Mouse (Mus musculus) left cerebral cortex, postnatal 25 days (tissue): ENCODE measurements around the gene Stxbp3. TPM values are rescaled to one million over a fixed set of nuclear protein-coding genes. Genes with fewer than 3 reads are reported as not detected.

ENCODE experiments used
- DNase-seq, 2 experiments: peaks; one replicate each; pipeline ENCODE4 v3.0.0; 2022; ENCODE audit warnings: low spot score in 2 of 2, mixed read lengths in 1 of 2
- intact Hi-C: fragments of 180-260 bp; cut with DNase I; formaldehyde crosslinking; loops from one replicate; pipeline ENCODE4 v1.15.1; 2025
- total RNA-seq, 2 experiments: library from RNA; stranded (reverse); gene quantifications; 2 replicates each; pipeline ENCODE4 v1.2.3; 2021

Gene Stxbp3
- total RNA-seq, 2 experiments from 2014 or later: 20.8 to 24.5 TPM

DNA sequence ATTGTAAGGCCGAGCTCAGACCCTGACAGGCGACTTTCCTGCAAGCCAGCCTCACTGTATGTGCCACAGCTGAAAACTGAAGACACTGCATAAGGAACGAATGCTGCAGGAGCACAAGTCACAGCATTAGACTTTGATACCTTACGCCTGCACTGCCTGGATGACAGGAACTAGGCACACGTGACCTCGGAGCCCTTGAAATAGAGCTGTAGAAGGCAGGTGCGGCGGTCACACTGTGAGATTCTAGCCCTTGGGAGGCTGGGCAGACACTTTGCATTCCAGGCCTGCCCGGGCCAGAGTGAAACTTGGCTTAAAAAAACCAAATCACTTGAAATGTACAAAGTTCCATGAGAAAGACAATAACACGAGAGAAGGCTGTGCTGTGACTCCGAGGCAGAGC is 9.8 kb downstream of the Stxbp3 start:
- DNase-seq: no peak
- intact Hi-C loops: no loop called here

- no peak for DNase-seq
- intact Hi-C loops: no loop called here
Observed at GRCm38 (mm10) chr3:108815631-108816030, 24.7 kb downstream of the Stxbp3 start.

DNA sequence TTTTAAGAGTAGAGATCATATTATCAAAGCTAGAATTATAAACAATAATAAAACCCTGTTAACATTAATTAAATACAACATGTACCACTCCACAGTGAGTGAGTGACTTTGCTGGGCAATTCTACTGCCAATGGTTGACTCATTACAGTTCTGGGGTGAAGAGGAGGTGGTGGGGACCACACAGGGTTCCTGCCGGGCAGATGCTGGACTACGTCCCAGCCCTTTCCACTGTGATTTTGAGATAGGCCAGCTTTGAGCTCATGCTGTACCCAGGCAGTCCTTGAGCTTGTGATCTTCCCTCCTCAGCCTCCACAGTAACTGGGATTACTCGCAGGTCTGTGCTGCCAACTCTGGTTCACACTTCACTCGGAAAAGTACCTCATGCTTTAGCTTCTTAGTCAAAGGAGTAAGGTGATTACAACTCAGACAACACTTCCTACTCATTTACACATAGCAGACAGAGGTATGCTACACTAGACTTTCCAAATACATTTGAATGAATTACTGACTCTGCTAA is 29.5 kb downstream of the Stxbp3 start:
- intact Hi-C loops: no loop called here
- no peak for DNase-seq

DNA sequence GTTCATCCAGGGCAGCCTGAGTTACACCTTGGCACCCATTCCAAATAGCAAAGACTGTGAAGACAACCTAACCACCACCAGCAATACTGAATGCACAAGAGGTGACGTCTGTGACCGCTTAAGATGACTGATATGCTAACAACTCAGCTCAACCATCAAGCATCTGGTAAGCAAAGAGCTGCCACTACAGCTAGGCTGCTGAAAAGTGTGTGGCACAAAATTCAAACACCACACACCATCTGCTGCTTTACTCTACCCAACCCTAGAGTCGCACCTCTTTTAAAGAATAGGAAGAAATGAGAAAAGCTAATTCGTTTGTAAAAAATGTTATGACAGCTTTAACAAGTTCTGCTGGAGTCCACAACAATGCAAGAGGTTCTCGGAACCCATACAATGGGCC is 34.7 kb downstream of the Stxbp3 start:
- DNase-seq: peak in 1 of 2 experiments; percentile 68
- intact Hi-C loops: no loop called here

- no peak for DNase-seq
- intact Hi-C loops: no loop called here
Observed at GRCm38 (mm10) chr3:108798375-108798774, 42.0 kb downstream of the Stxbp3 start.

DNA sequence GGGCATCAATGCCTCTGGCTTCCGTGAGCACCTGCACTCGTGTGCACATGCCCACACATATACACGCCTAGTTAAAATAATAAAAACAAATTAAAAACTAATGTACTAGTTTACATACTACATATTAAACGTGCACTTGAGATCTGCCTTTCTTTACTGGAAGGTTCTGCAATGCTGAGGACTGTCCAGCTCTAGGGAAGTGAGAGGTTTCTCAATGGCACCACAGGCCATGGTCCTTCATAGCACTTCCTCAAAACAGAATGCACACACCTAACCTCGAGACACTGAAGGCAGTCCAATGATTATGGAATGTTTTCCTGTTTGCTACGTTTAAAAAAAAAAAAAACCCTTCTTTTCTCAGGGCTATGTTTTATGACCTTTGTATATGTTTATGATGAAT is 42.6 kb downstream of the Stxbp3 start:
- no peak for DNase-seq
- intact Hi-C loops: no loop called here

- no peak for DNase-seq
Observed at GRCm38 (mm10) chr3:108796386-108796785, 43.9 kb downstream of the Stxbp3 start.

DNA sequence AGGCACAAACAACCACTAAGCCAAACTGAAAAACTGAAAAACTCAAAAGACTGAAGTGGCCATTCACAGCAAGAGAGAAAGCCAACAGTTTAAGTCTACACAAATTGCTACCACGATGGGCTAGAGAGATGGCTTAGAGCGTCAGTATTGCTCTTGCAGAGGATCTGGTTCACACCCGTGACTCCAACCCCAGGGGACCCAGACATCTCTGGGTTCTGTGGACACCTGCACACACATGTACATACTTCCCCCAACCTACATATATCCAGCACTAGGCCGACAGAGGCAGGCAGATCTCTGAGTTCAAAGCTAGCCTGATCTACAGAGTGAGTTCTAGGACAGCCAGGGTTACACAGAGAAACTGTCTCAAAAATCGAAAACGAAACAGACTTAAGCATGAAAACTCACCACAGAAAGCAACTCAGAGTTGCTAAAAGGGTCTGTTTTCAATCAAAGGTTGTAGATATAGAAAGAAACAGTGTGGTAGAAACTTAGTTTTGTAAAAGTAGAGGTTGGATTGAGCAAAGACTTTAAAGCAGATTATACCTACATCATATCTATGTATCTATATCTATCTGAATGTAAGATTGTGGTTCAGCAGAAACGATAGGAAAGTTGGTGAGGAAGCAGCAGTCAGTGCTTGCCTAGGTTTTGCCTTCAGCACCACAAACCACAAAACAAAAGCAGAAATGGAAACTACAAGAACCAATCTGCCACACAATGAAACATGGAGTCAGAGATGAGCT is 44.6 kb downstream of the Stxbp3 start:
- no peak for DNase-seq
- intact Hi-C loops: no loop called here

More at GRCm38 (mm10) chr3:108796386-108796785, 43.9 kb downstream of the Stxbp3 start:
- intact Hi-C loops: no loop called here

- intact Hi-C loops: no loop called here
- DNase-seq: no peak
Observed at GRCm38 (mm10) chr3:108794780-108795179, 45.5 kb downstream of the Stxbp3 start.

DNA sequence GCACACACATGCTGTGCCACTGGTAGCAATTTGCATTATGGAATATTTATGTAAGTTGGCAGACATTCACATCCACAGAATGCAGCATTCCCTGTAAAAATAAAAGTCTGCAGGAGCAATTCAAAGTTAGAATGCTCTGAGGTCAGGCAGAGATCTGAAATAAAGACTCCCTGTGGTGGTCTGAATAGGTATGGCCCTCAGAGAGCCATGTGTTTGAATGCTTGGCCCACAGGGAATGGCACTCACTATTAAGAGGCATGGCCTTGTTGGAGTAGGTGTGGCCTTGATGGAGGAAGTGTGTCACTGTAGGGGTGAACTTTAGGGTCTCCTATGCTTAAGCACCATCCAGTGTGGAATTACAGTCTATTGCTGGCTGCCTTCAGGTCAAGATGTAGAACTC is 47.9 kb downstream of the Stxbp3 start:
- no peak for DNase-seq
- intact Hi-C loops: no loop called here

DNA sequence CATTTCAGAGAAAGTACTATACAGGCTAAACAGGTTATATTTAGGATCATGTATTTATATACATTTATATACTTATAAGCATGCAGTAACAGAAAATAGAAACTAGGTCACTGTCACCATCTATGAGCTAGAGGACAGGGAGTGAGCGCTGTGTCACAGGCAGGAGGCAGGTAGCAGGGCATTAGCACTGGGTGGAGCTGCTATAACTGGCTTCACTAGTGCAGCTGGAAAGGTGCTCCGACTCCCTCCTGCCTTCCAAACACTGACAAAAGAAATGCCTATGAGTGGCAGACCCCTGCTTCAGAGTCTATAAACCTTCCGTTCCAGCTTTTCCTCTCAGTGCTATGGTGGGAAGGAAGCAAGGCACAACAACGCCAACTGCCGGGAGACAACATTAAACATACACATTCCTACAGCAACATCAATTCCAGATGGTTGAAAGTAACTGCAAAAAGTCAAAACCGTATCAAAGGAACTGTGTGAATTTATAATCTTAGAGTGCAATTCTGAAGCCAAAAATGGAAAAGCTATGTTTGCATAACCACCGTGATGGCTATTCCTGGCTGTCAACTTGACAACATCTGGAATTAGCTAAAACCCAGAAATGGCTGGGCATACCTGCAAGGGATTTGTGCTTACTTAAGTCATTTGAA is 49.1 kb downstream of the Stxbp3 start:
- intact Hi-C loops: no loop called here
- DNase-seq: peak in 1 of 2 experiments; percentile 44

DNA sequence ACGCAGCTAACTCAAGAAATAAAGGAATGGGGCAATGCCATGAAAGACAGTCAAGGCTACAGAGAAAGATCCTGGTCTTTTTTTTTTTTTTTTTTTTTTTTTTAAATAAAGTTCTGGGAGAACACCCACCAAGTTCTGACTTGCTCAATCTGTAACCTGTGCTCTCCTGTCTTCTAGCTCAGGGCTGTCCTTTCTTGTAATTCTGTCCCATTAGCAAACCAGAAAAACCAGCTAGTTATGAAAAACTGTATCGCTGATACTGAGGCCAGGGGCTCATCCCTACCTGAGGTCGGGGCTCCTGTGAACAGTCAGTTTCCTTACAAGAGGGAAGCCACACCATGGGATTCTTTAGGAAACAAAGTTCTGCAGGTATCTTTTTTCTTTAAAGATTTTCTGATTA is 49.8 kb downstream of the Stxbp3 start:
- no peak for DNase-seq
- intact Hi-C loops: no loop called here

GRCm38 (mm10) chr3:108789299-108789698 is 51.0 kb downstream of the Stxbp3 start:
- intact Hi-C loops: no loop called here
- DNase-seq: no peak

- no peak for DNase-seq
- intact Hi-C loops: no loop called here
Observed at GRCm38 (mm10) chr3:108788455-108788794, 51.9 kb downstream of the Stxbp3 start.

GRCm38 (mm10) chr3:108787754-108788454 is 52.4 kb downstream of the Stxbp3 start:
- no peak for DNase-seq
- intact Hi-C loops: no loop called here

DNA sequence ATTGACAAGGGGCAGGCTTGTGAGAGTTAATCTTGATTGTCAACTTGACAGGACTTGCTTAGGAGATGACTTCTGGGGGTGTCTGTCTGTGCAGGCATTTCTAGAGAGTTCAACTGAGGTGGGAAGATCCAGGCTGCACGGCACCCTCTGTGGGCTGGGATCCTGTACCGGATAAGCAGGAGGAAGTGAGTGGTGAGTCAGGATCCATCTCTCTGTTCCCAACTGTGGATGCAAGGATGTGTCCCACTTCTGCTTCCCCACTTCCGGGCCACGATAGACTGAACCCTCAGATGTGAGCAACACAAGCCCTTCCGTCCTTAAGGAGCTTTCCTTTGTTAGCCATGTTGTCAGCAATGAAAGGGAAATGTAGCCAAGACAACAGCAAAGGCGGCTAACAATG is 53.8 kb downstream of the Stxbp3 start:
- intact Hi-C loops: no loop called here
- DNase-seq: no peak

GRCm38 (mm10) chr3:108782364-108782895 is 57.9 kb downstream of the Stxbp3 start:
- intact Hi-C loops: no loop called here
- no peak for DNase-seq

DNA sequence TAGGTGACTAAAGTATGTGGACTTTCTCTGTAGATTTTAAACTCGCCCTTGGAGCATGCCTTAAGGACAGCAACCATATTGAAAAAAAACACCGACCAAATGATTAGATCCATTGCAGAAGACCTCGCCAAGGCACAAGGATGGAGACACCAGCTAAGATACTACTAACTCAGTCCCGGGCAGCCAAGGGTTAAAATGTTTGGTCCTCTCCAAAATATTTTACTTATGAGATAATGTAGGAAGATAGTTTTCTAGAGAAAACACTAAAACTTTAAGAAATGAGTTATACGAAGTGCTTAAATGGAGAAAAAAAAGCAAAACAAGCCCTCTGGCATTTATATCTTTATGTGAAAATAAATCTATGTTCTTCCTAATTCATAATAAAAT is 58.4 kb downstream of the Stxbp3 start:
- no peak for DNase-seq
- intact Hi-C loops: no loop called here

- intact Hi-C loops: no loop called here
- DNase-seq: peak; percentile 56 to 86
Observed at GRCm38 (mm10) chr3:108781238-108781883, 59.0 kb downstream of the Stxbp3 start.
